Mouse (Mus musculus) urinary bladder, adult 2 months (tissue): ENCODE measurements around the gene Foxp1. TPM values are rescaled to one million over a fixed set of nuclear protein-coding genes. Genes with fewer than 3 reads are reported as not detected.

Experiments used
- DNase-seq: peaks from one replicate; pipeline ENCODE4 v3.0.0; 2022; ENCODE audit warnings: low spot score
- polyA plus RNA-seq: library from polyadenylated mRNA; depleted of rRNA; stranded (reverse); fragments of >200 nt; gene quantifications from 2 replicates; pipeline ENCODE4 v1.2.3, GENCODE M21; 2012

The Foxp1 gene
- polyA plus RNA-seq, 1 experiment, result 46.5 TPM

GRCm38 (mm10) chr6:99053111-99053510 lies 469.4 kb downstream of the Foxp1 start:
- no peak for DNase-seq

GRCm38 (mm10) chr6:99051724-99052123 lies 470.8 kb downstream of the Foxp1 start:
- no peak for DNase-seq

- no peak for DNase-seq
Observed at GRCm38 (mm10) chr6:99050288-99051006, 472.1 kb downstream of the Foxp1 start.

DNA sequence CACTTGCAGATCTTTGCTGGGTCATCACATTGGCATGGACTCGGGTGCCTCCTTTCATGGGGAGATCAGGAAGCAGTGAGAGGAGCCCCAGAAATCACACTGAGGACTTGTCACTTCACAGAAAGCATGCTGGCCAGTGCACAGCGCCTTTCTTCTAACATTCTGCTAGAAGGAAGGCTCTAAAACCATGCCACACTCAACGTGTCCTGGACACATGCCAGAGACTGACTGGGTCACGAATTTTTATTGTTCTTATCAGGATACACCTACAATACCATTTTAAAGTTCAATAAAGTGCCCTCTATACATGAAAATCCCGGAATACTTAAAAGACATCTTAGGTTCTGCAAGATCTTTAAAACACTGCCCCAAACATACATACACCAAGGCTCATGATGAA lies 475.2 kb downstream of the Foxp1 start:
- DNase-seq, result no peak

DNA sequence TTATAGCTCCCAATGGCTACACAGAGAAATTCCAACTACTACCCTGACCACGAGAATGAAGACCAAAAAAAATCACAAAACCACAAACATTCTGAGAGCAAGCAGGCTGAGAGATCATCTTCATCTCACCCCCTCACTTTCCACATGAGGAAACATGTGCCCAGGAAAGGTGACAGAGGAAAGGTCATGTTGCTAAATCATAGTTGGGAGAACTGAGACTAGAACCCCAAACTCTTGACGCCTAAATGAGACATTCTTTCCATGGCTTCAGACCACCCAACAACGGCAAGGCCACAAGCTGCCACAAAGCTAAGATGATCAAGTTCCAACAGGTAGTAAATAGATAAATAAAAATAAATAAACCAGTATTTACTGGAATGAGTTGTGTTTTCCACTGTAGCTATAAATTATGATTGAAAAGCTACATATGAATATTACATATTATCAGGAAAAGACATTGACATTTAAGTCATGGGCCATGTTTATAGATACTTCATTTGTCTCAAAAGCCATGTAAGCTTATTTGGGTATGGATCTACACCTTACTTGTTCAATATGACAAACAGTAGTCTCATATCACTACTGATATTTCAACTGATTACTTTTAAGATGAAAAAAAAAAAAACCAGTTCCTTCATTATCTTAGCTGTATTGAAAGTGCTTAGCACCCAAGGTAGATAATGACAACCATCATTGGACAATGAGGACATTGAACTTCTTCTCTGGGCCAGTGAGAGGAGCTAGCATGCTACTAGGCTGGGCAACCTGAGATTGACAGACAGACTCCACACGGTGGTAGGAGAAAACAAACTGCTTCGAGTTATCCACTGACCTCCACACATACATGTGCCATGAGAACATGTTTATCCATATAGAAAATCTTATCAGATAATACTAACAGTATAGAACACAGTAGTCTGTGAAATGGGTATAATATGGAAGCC lies 476.4 kb downstream of the Foxp1 start:
- DNase-seq, result no peak

- no peak for DNase-seq
Observed at GRCm38 (mm10) chr6:99043932-99044664, 478.4 kb downstream of the Foxp1 start.

GRCm38 (mm10) chr6:99043226-99043625 lies 479.3 kb downstream of the Foxp1 start:
- no peak for DNase-seq

DNA sequence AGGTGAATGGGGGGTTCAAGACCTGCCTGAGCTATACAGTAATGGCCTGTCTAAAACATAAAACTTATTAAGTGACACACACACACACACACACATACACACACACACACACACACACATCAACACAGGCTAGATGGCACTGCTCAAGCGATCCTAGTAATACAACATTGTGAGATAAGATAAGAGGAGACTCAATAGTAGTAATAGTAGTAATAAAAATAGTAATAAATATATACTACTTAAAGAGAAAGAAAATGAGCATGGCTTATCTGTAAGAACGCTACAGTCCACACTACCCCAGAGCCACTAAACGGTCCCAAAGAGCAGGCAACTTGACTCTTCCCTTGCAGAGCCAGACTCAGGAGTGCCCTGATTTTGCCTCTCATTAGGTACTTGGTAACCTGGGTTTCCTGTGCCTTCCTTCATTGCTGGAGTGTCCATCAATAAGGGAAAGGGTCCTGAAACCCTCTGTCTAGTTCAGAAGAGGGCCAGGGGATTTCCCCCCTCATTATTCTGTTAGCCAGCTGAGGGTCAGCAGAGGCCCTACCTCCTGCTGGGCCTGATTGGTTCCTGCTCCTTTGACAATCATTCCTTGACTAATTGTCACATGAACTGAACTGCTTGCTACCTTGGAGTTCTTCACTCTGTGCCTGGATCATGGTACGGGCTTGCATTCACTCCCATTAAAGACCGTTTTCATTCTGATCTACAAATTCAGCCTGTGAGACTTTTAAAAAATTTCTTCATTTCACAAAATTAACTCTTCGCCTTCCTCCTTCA lies 480.2 kb downstream of the Foxp1 start:
- no peak for DNase-seq

DNA sequence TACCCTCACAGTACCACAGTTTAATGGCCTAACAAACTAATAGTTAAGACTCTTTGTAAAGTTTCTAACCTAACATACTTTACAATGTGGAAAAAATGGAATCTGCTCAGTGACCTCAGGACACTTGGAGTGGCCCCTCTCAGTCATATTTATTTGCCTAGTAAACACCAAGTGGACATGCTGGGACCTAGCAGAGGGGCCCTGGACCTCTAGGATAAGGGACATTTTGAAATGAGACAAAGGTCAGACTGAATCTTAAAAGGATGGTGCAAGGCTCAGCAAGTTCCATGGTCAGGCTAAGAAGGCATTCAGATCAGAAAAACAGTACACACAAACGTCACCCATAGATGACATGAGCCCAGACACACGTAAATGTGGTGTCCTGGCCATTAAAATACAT lies 483.5 kb downstream of the Foxp1 start:
- no peak for DNase-seq

DNA sequence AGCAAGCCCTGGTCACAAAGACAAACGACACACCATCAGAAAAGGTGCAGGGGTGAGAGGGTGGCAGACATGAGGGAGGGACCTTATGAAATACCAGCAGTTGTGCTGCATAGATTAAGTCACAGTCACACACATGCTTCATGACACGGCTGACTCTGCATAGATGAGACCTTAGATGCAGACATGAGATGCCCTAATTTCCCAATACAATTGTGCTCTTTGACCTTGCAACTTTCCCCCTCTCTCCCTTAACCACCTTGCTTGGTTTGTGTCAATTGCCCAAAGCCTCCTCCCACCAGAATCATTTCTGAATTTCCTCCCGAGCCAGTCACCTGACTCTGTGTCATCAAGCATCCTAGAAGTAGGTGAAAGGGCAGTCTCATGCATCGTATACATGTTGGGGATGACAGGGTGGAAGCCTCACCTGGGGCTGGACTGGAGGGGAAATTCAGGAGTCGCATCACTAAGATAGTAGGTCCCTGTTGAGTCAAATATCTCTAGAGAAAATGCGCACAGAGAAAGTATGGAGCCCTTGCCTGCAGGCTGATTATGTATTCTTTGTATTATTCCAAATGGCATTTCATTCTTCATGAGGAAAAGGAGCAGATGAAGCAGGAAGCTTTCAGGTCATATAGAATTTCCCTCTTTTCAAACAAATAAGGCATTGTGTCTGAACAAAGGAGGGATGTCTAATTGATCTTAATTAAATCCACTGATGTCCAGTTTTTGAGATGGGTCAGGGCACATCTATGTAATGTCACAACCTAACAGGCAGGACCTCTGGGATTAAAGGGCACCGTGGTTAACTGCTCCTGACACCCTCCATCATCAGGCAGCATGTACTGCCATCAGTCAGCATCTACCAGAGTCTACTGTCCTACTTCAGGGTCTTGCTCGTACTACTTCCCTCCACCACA lies 486.8 kb downstream of the Foxp1 start:
- DNase-seq, result no peak

DNA sequence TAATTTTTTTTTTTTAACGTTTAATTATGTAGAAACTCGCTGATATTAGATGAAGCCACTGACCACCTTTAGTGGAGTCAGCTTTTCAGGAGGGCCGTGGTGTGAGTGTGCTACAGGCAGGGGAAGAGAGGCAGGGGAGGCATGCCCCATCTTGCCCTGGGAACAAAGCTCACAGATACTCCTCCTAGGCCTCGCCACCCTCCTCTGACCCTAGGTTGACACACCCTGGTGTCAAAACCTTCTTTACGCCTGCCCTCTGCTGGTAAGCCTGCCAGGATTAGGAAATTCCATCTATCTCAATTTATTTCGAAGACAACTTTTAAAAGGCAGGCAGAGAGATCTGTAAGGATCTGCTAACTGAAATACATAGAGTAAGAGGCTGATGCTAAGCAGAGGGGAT lies 489.5 kb downstream of the Foxp1 start:
- no peak for DNase-seq

DNA sequence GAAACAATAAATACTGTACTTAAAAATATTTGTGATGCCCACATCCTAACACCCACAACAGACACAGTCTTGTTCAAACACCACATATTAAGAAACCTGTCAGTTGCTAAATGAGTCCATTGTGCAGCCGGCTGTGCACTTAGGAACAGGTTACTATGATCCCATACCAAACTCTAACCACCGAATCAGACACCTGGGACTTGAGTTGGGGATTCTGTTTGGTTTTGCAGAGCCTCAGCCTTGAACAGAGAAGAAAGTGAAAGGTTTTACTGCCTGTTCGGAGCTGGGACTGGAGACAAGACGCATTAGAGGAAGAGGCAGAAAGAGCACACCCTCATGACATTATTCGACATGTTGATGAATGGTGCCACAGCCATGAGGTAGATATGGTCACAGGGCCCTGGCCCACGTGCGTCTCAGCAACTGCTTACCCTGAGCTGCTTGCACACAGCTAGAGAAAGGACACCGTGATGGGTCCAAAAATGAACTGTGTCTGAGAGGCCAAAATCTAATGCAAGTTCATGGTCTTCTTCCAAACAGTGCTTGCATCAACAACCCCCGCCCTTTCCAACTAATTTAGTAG lies 491.1 kb downstream of the Foxp1 start:
- no peak for DNase-seq

- DNase-seq, result no peak
Observed at GRCm38 (mm10) chr6:99030251-99030650, 492.3 kb downstream of the Foxp1 start.

GRCm38 (mm10) chr6:99029438-99029837 lies 493.1 kb downstream of the Foxp1 start:
- no peak for DNase-seq

DNA sequence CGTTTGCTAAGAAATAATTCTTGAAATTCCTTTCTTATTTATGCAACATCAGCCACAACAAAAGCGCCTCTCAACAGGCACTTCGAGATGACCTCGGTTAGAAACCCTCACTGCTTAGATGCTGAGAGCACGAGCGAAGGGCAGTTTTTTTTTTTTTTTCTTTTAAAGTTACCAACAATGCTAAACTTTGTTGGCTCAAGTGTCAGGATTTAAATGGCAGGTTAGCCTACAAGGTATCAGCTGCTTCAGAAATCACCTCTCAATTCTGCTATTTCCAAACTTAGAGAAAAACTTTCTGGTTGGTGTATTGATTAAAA lies 493.6 kb downstream of the Foxp1 start:
- no peak for DNase-seq

- DNase-seq, result peak; percentile 64
Observed at GRCm38 (mm10) chr6:99028161-99028988, 494.1 kb downstream of the Foxp1 start.

GRCm38 (mm10) chr6:99027542-99028160 lies 494.9 kb downstream of the Foxp1 start:
- no peak for DNase-seq

DNA sequence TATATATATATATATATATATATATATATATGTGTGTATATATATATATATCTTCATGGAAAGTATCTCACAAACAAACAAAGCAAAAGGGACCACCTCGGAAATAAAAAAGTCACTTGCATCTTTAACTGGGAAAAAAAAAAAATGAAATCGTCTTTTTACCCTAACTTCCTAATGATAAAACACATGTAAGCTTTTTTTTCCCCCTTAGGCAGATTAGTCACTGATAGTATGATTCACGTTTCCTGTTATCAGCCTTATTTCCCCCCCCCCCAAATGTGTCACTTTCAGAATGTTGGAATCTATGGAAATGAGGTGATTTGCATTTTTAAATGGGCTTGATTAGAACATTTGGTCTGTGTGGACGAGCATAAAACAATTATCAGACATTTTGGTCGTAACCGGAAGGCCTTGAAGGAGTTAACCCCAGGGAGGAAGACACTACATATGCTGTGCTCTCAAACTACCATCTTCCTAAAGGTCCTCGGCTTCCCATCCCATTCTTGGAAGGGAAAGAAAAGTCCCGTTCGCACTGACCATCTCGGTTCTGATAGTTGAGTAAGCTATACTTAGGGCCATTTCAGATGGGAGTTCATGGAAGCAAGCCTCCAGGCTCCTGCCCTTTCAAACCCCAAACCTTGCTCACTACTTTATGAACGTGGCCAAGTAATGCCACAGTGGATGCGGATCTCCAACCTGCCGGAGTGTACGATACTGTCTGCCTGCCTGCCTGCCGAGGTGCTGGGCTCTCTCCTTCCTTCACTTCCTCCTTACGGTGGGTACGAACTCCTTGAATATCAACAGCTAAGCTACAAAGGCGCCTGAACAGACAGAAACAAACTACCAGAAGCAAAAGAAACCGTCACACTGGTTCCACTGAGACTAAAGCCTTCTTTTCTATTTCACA lies 495.6 kb downstream of the Foxp1 start:
- no peak for DNase-seq
